Mouse (Mus musculus) ES-Bruce4 (cell line): ENCODE measurements at regions not wholly inside any gene's neighbourhood (a gene's known extent, or its start where the extent isn't known, plus 50 kb on each side); places are given as distances from the start of the nearest gene placed in this dataset.

Experiments
- H3K27ac ChIP-seq: 2 replicates; pipeline ENCODE4 v1.5.1; 2012; ENCODE audit warnings: low read length, inconsistent platforms; ENCODE audit not compliant: insufficient read depth
- H3K27me3 ChIP-seq: 2 replicates; pipeline ENCODE4 v1.6.1; 2012; ENCODE audit warnings: mild to moderate bottlenecking, low read length, inconsistent platforms; ENCODE audit not compliant: control insufficient read depth, poor library complexity, insufficient read depth, severe bottlenecking
- H3K36me3 ChIP-seq: 2 replicates; pipeline ENCODE4 v1.6.1; 2012; ENCODE audit warnings: inconsistent platforms, mild to moderate bottlenecking, low read length, moderate library complexity; ENCODE audit not compliant: control insufficient read depth, poor library complexity, insufficient read depth, severe bottlenecking
- H3K4me1 ChIP-seq: one replicate; pipeline ENCODE4 v1.8.1; 2011; ENCODE audit warnings: low read length; ENCODE audit not compliant: control insufficient read depth, insufficient read depth
- H3K4me3 ChIP-seq: 2 replicates; pipeline ENCODE4 v1.5.1; 2011; ENCODE audit warnings: low read depth, mild to moderate bottlenecking, low read length
- H3K9ac ChIP-seq: 2 replicates; pipeline ENCODE4 v1.6.1; 2012; ENCODE audit warnings: low read depth, mild to moderate bottlenecking, inconsistent platforms; ENCODE audit not compliant: poor library complexity, severe bottlenecking
- H3K9me3 ChIP-seq: replicated peaks from 2 replicates; pipeline ENCODE4 v1.6.1; 2012; ENCODE audit warnings: mild to moderate bottlenecking, low read length, inconsistent platforms; ENCODE audit not compliant: control insufficient read depth, poor library complexity, insufficient read depth, severe bottlenecking
- CTCF ChIP-seq: IDR thresholded peaks from one replicate; pipeline ENCODE4 v1.8.1; 2011; ENCODE audit warnings: low read depth, low read length
- EP300 ChIP-seq: IDR thresholded peaks from 2 replicates; pipeline ENCODE4 v1.6.1; 2011; ENCODE audit warnings: low read depth, low read length; ENCODE audit not compliant: insufficient read depth
- POLR2A ChIP-seq: IDR thresholded peaks from one replicate; pipeline ENCODE4 v1.8.1; 2011; ENCODE audit warnings: low read length; ENCODE audit not compliant: insufficient read depth

DNA sequence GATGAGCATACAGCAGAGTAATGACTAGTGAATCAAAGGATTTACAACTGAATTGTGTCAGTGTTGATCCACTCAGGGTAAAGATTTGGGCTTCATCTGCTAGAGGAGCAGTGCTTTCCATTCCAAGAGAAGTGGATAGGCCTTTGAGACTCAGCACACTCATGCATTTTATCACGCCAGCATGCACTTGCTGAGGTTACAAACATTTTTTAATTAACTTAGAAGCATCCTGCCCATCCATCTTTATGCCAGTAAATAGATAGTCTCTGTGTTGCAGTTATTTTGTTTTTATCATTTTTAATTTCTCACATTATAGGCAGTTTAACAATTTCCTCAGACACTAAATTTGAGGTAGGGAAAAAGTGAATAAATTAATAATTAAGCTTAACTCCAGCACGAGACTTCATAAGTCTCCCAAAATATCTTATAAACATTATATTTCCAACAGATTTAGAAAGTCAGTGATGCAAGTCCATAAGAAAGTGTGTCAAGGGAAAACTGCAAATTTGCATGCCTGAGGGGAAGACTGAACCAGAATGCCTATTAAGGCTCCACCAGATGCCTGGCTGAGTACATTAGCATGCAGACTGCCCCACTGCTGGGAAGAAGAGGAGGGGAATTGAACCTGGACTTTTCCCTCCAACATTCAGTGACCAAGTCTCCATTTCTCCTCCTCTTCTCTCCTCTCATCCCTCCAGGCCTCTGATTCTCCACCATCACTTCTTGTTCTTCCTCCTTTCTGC lies 180.2 kb upstream of the Nwd2 start:
- TF ChIP-seq EP300, result no peak
- no peak for TF ChIP-seq POLR2A
- no peak for TF ChIP-seq CTCF
- no peak overlapping the region for H3K9ac ChIP-seq
- H3K4me1 ChIP-seq, result no peaks in the 10 kb centered on the region
- no peaks in the 10 kb centered on the region for H3K36me3 ChIP-seq
- no peak overlapping the region for H3K4me3 ChIP-seq
- H3K27ac ChIP-seq, result no peak overlapping the region
- no peaks in the 10 kb centered on the region for H3K9me3 ChIP-seq
- H3K27me3 ChIP-seq, result no peaks in the 10 kb centered on the region

DNA sequence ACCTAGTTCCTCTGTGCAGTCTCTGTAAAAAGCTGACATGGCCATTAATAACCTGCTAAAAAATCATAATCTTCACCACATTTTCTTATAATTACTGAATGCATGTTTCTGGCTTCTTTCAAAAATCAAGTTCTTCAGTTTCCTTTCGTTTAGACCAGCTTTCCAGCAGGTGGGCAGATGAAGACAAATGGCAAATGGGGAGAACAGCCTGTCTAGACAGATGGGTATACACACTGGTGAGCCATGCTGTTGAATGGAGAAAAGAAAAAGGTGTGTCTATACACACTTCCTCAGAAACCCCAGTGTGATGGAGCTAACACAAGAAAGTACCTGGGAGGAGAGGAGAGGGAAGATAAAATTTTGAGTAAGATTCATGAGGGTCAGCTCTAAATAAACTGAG lies 179.2 kb upstream of the Nwd2 start:
- no peaks in the 10 kb centered on the region for H3K4me1 ChIP-seq
- no peaks in the 10 kb centered on the region for H3K36me3 ChIP-seq
- no peak overlapping the region for H3K4me3 ChIP-seq
- H3K9me3 ChIP-seq, result no peaks in the 10 kb centered on the region
- H3K27ac ChIP-seq, result no peak overlapping the region
- TF ChIP-seq CTCF (no peak), EP300 (no peak), POLR2A (no peak)
- no peak overlapping the region for H3K9ac ChIP-seq
- no peaks in the 10 kb centered on the region for H3K27me3 ChIP-seq

DNA sequence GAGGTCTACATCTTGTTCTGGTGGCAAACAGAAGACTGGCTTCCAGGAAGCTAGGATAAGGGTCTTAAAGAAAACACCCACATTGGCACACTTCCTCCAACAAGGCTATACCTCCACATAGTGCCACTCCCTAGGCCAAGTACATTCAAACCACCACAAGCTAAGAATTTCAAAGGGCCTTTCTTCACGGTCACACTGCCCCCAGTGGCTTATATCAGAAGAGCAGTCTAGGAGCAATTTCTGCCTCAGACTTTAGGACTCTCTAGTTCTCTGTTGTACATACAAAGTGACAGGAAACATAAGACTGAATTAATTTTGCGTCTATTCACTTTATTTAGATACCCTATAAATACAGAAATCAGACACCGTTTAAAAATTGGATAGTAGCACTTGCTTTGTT lies 175.7 kb upstream of the Nwd2 start:
- Histone ChIP-seq H3K36me3 (no peaks in the 10 kb centered on the region), H3K9me3 (no peaks in the 10 kb centered on the region), H3K9ac (no peak overlapping the region), H3K4me1 (no peaks in the 10 kb centered on the region), H3K4me3 (no peak overlapping the region), H3K27me3 (no peaks in the 10 kb centered on the region), H3K27ac (no peak overlapping the region)
- TF ChIP-seq POLR2A (no peak), EP300 (no peak), CTCF (no peak)

DNA sequence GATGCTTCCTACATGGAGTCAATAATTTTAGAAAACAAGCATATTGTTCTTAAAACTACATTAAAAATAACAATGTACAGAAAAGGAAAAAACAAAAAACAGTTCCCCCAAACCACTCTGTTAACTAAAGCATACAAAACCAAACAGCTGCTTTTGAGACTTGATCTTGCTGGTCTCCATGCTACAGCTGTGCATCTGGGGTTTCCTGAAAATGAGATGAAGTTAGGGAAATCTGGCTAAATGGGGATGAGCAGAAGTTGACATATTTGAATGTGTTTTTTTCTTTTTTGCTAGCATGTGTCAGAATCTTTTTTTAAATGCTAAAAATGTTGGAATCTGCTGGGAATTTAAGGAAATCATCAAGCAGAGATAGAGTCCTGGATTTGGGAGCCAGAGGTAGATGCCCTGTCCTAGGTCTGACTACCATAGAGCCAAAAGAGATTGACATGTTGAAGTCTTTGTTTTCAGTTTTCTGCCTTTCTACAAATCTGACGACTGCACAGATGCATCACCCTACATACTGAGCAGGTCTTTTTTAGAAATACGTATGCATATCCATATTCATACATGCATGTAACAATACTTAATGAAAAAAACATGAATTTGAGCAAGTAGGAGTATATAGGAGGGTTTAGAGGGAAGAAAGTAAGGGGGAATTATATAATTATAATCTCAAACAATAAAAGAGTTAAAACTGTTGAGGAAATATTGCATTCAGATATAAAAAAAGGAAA lies 172.5 kb upstream of the Nwd2 start:
- TF ChIP-seq POLR2A (no peak), EP300 (no peak), CTCF (no peak)
- Histone ChIP-seq H3K36me3 (no peaks in the 10 kb centered on the region), H3K4me1 (no peaks in the 10 kb centered on the region), H3K4me3 (no peak overlapping the region), H3K27me3 (peaks cover 3% of the 10 kb centered on the region; the same call in 1 of the 2 replicates), H3K9me3 (no peaks in the 10 kb centered on the region), H3K27ac (no peak overlapping the region), H3K9ac (no peak overlapping the region)

- H3K27ac ChIP-seq, result no peak overlapping the region
- TF ChIP-seq CTCF (no peak), EP300 (no peak), POLR2A (no peak)
- no peak overlapping the region for H3K4me3 ChIP-seq
- H3K4me1 ChIP-seq, result no peaks in the 10 kb centered on the region
- no peak overlapping the region for H3K9ac ChIP-seq
- no peaks in the 10 kb centered on the region for H3K27me3 ChIP-seq
- H3K9me3 ChIP-seq, result no peaks in the 10 kb centered on the region; the same call in 1 of the 2 replicates
- no peaks in the 10 kb centered on the region for H3K36me3 ChIP-seq
These were observed 149.9 kb upstream of the Nwd2 start for GRCm38 (mm10) chr5:63498952-63499351.
